Mouse (Mus musculus) midbrain, embryonic 14.5 days (tissue): ENCODE measurements around the gene Cd1d1. TPM values are rescaled to one million over a fixed set of nuclear protein-coding genes. Genes with fewer than 3 reads are reported as not detected.
"Not testable (repeated sequence)": the region's sequence is repeated elsewhere in the genome, so short reads cannot be mapped to it uniquely, and the experiment has no call there.

ENCODE experiments used
- ATAC-seq: fragments of 200-750 bp; cut with Nextera tagmentation; 2 replicates; pipeline ENCODE4 v1.8.0; 2017; ENCODE audit warnings: moderate number of reproducible peaks, moderate library complexity; ENCODE audit not compliant: low FRiP score, low TSS enrichment
- DNase-seq: peaks from one replicate; pipeline ENCODE4 v3.0.0-alpha.2; 2015
- H3K27ac ChIP-seq: fragments of 300-500 bp; sonication (generic); replicated peaks from 2 replicates; pipeline ENCODE4 v1.5.1; 2014; ENCODE audit warnings: mild to moderate bottlenecking, low read depth, low read length, moderate library complexity
- H3K27me3 ChIP-seq: fragments of 300-500 bp; sonication (generic); 2 replicates; pipeline ENCODE4 v1.6.1; 2014; ENCODE audit warnings: low read length, control low read depth, mixed read lengths; ENCODE audit not compliant: control insufficient read depth, insufficient read depth
- H3K36me3 ChIP-seq: fragments of 300-500 bp; sonication (generic); 2 replicates; pipeline ENCODE4 v1.6.1; 2014; ENCODE audit warnings: low read length, control low read depth; ENCODE audit not compliant: control insufficient read depth, insufficient read depth
- H3K4me1 ChIP-seq: fragments of 300-500 bp; sonication (generic); 2 replicates; pipeline ENCODE4 v1.6.1; 2014; ENCODE audit warnings: mild to moderate bottlenecking, antibody characterized with exemption, low read length, control low read depth; ENCODE audit not compliant: control insufficient read depth, insufficient read depth
- H3K4me2 ChIP-seq: fragments of 300-500 bp; sonication (generic); 2 replicates; pipeline ENCODE4 v1.6.1; 2014; ENCODE audit warnings: mild to moderate bottlenecking, low read length, moderate library complexity
- H3K4me3 ChIP-seq: fragments of 300-500 bp; sonication (generic); replicated peaks from 2 replicates; pipeline ENCODE4 v1.5.1; 2014; ENCODE audit warnings: low read depth, low read length
- H3K9ac ChIP-seq: fragments of 300-500 bp; sonication (generic); replicated peaks from 2 replicates; pipeline ENCODE4 v1.6.1; 2014; ENCODE audit warnings: mild to moderate bottlenecking, low read length, moderate library complexity
- H3K9me3 ChIP-seq: fragments of 300-500 bp; sonication (generic); 2 replicates; pipeline ENCODE4 v1.6.1; 2016; ENCODE audit warnings: low read length, control low read depth, mixed read lengths; ENCODE audit not compliant: control insufficient read depth
- WGBS: fragments of 180-500 bp; shearing (Covaris S2); extraction: QIAGEN DNeasy Blood & Tissue Kit; methylation state at CpG from one replicate; pipeline ENCODE4 v1.1.7; 2014; 5-methylcytosine and 5-hydroxymethylcytosine counted together
- polyA plus RNA-seq: library from polyadenylated mRNA; unstranded; fragments of >200 nt; fragmentation: Nextera tagmentation; extraction: Ambion mirVana; gene quantifications from 2 replicates; pipeline ENCODE4 v1.2.1, GENCODE M21; 2014

Cd1d1 gene
- polyA plus RNA-seq, 1 experiment from 2014 or later = 43.9 TPM

DNA sequence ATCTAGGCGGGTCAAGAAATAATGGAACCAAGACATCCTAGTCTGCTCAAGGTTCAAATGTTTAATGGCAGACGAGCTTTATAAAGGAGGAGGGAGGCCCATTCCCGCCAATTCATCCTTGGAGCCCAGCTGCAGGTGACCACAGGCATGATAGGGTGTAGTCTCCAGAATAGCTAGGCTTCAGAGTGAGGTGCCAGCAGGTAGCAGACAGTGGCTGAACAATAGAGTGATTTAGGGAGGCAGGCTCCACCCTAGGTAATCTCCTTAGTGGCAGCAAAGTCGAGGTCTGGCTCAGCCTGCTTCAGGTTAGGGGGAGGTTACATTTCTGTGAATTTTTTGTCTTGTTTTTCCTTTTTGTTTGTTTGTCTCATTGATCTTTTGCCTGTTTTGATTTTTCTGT is 16.7 kb upstream of the Cd1d1 start:
- 41% methylated on average over 4 of the region's 4 CpGs for WGBS
- Histone ChIP-seq H3K4me2 (no peak overlapping the region), H3K4me1 (no peaks in the 10 kb centered on the region), H3K27me3 (no peaks in the 10 kb centered on the region), H3K4me3 (no peak overlapping the region), H3K9ac (no peak overlapping the region), H3K36me3 (no peaks in the 10 kb centered on the region), H3K9me3 (no peaks in the 10 kb centered on the region), H3K27ac (no peak overlapping the region)
- ATAC-seq = no peak
- no peak for DNase-seq

DNA sequence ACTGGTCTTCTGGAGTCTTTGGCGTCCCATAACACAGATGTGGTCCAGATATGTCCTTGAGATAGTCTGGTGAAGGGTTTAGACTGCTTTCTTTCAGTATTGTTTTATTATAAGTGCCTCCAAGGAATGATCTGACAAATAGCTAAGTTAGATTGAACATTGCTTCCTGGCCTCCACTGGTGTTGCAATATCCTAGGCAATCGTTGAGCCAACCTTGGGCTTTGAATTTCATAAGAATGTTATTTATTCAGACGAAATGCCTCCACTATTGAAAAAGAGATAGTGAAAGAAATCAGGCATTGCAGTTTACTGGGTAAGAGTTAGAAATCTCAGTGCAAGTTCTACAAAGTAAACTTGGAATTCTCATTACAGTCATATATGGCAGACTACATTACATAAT is 13.2 kb upstream of the Cd1d1 start:
- not testable (repeated sequence) for H3K27ac ChIP-seq, H3K27me3 ChIP-seq, H3K36me3 ChIP-seq, H3K9ac ChIP-seq, H3K4me3 ChIP-seq, DNase-seq, H3K9me3 ChIP-seq, H3K4me2 ChIP-seq, ATAC-seq, H3K4me1 ChIP-seq
- WGBS = 85% methylated on average over 3 of the region's 3 CpGs

DNA sequence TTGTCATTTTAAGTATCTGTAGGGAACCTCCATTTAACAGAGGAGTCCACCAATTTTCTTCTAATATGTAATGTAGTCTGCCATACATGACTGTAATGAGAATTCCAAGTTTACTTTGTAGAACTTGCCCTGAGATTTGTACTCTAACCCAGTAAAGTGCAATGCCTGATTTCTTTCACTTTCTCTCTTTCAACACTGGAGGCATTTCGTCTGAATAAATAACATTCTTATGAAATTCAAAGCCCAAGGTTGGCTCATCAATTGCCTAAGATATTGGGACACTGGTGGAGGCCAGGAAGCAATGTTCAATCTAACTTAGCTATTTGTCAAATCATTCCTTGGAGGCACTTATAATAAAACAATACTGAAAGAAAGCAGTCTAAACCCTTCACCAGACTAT is 9.0 kb upstream of the Cd1d1 start:
- H3K36me3 ChIP-seq, H3K4me3 ChIP-seq, H3K27ac ChIP-seq, DNase-seq, H3K27me3 ChIP-seq, H3K4me1 ChIP-seq, H3K4me2 ChIP-seq, ATAC-seq, H3K9ac ChIP-seq, H3K9me3 ChIP-seq: not testable (repeated sequence)
- 82% methylated on average over 1 of the region's 1 CpGs for WGBS

- WGBS = 32% methylated on average over 4 of the region's 4 CpGs
- no peaks in the 10 kb centered on the region for H3K9me3 ChIP-seq
- no peak overlapping the region for H3K9ac ChIP-seq
- H3K4me1 ChIP-seq = no peaks in the 10 kb centered on the region; the same call in 1 of the 2 replicates
- DNase-seq (no peak), ATAC-seq (no peak)
- no peaks in the 10 kb centered on the region for H3K27me3 ChIP-seq
- no peak overlapping the region for H3K4me2 ChIP-seq
- no peaks in the 10 kb centered on the region for H3K36me3 ChIP-seq
- H3K4me3 ChIP-seq = no peak overlapping the region
- H3K27ac ChIP-seq = no peak overlapping the region
Measured at GRCm38 (mm10) chr3:87000676-87001075, 1.4 kb upstream of the Cd1d1 start.

- H3K4me3 ChIP-seq = no peak overlapping the region
- no peak overlapping the region for H3K27ac ChIP-seq
- H3K4me2 ChIP-seq = peak overlapping the region; percentile 63; the same call in 1 of the 2 replicates
- no peaks in the 10 kb centered on the region for H3K27me3 ChIP-seq
- no peaks in the 10 kb centered on the region; the same call in 1 of the 2 replicates for H3K4me1 ChIP-seq
- H3K36me3 ChIP-seq = no peaks in the 10 kb centered on the region
- no peak for ATAC-seq
- DNase-seq = no peak
- no peaks in the 10 kb centered on the region for H3K9me3 ChIP-seq
- WGBS = 93% methylated on average over 12 of the region's 12 CpGs
- H3K9ac ChIP-seq = no peak overlapping the region
Measured at GRCm38 (mm10) chr3:87000051-87000450, 810 bp upstream of the Cd1d1 start.

GRCm38 (mm10) chr3:86998433-86999414 is 517 bp downstream of the Cd1d1 start:
- H3K4me1 ChIP-seq, H3K36me3 ChIP-seq, H3K27me3 ChIP-seq, H3K9me3 ChIP-seq: not testable (repeated sequence)
- peak overlapping the region; percentile 65 for H3K9ac ChIP-seq
- whole genome bisulfite sequencing = 4% methylated on average over 23 of the region's 24 CpGs
- H3K27ac ChIP-seq = peak overlapping the region; percentile 89
- DNase-seq (peak; percentile 88), ATAC-seq (peak; percentile 96)
- H3K4me2 ChIP-seq = peak overlapping the region; percentile 63
- peak overlapping the region; percentile 54 for H3K4me3 ChIP-seq

GRCm38 (mm10) chr3:86996111-86996510 is 3.1 kb downstream of the Cd1d1 start:
- no peaks in the 10 kb centered on the region for H3K9me3 ChIP-seq
- no peak overlapping the region for H3K4me3 ChIP-seq
- H3K9ac ChIP-seq = no peak overlapping the region
- H3K27me3 ChIP-seq = no peaks in the 10 kb centered on the region
- H3K27ac ChIP-seq = no peak overlapping the region
- 95% methylated on average over 4 of the region's 4 CpGs for WGBS
- H3K36me3 ChIP-seq = no peaks in the 10 kb centered on the region
- ATAC-seq (no peak), DNase-seq (no peak)
- no peaks in the 10 kb centered on the region; the same call in 1 of the 2 replicates for H3K4me1 ChIP-seq
- H3K4me2 ChIP-seq = no peak overlapping the region

DNA sequence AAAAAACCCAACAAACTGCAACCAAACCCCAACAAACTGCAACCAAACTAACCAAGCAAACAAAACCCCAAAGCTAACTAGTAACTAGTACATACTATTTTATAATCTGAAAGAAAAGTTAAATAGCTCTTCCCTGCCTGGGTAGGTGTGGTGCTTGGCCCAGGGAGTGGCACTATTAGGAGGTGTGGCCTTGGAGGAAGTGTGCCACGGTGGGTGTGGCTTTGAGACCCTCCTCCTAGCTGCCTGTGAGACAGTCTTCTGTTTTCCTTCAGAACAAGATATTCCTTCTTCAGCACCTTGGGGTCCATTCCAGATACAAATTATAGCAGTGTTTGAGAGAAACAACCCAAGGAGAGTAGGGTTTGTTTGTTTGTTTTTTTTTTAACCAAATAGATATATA is 3.9 kb downstream of the Cd1d1 start:
- 75% methylated on average over 1 of the region's 1 CpGs for WGBS
- H3K27ac ChIP-seq = no peak overlapping the region
- no peak for ATAC-seq
- no peak overlapping the region for H3K4me3 ChIP-seq
- no peaks in the 10 kb centered on the region; the same call in 1 of the 2 replicates for H3K4me1 ChIP-seq
- no peaks in the 10 kb centered on the region for H3K27me3 ChIP-seq
- no peaks in the 10 kb centered on the region for H3K9me3 ChIP-seq
- no peaks in the 10 kb centered on the region for H3K36me3 ChIP-seq
- no peak overlapping the region for H3K9ac ChIP-seq
- no peak for DNase-seq
- no peak overlapping the region for H3K4me2 ChIP-seq

GRCm38 (mm10) chr3:86986969-86987368 is 12.3 kb downstream of the Cd1d1 start:
- H3K27ac ChIP-seq, ATAC-seq, H3K9ac ChIP-seq, H3K9me3 ChIP-seq, H3K4me1 ChIP-seq, H3K27me3 ChIP-seq, H3K36me3 ChIP-seq, DNase-seq: not testable (repeated sequence)
- peak overlapping the region; percentile 51 for H3K4me2 ChIP-seq
- peak overlapping the region; percentile 22 for H3K4me3 ChIP-seq
- 32% methylated on average over 5 of the region's 6 CpGs for WGBS
